Mouse (Mus musculus): ENCODE data around the gene Kcna4. TPM values are rescaled to one million over a fixed set of nuclear protein-coding genes. Genes with fewer than 3 reads are reported as not detected.

The Kcna4 gene
- total RNA-seq (2021): under 1 TPM in 1 of 2 experiments, not detected in 1; 0.05 TPM
- long read RNA-seq, experiment 1: 0 reads
- long read RNA-seq, experiment 2: 0 reads

GRCm38 (mm10) chr2:107289990-107290696 is at the start of gene Kcna4:
Gene Kcna4, plus strand, starts transcription at chr2:107290639.
- DNase-seq (ENCODE audit: low spot score in 2 of 2): peak in 1 of 2 experiments; percentile 11

GRCm38 (mm10) chr2:107258091-107258490 is 32.3 kb upstream of the Kcna4 start:
- DNase-seq (ENCODE audit: low spot score in 2 of 2): no peak

DNA sequence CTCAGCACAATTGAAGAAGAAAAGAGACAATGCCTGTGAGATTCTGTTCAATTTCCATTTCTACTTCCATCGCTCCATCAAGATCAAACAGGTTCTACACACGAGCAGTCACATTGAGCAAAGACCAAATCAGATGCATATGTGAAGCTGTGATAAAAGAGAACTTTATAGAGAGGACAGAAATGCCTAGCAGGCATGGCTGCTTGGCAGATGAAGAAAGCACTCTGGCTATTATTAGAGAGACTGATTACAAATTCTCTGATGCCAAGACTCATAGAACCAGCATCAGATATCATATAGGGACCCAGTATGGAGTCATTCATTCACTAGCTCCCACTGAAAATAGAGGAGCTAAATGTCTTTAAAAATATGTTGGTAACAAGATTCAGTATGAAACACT is 24.2 kb upstream of the Kcna4 start:
- no peak for DNase-seq (ENCODE audit: low spot score in 2 of 2)

DNA sequence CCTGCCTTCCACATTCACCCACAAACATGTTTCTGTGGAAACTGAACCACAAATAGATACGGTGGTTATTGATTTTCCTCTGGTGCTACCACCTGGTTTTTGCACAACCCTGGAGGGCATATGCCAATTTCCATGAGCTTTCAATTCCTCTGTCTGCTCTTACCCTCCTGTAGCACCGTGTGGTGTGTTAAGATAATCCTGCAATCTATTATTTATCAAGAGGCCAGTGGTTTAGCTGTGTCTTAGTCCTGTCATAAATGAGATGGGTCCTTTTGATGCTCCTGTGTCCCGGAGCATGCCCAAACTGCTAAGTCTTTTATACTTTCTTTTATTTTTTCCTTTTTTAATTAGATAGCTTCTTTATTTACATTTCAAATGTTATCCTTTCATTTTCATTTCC is 20.4 kb upstream of the Kcna4 start:
- no peak for DNase-seq (ENCODE audit: low spot score in 2 of 2)

- DNase-seq (ENCODE audit: low spot score in 2 of 2): no peak
Observed at GRCm38 (mm10) chr2:107290697-107291019, 219 bp downstream of the Kcna4 start.

DNA sequence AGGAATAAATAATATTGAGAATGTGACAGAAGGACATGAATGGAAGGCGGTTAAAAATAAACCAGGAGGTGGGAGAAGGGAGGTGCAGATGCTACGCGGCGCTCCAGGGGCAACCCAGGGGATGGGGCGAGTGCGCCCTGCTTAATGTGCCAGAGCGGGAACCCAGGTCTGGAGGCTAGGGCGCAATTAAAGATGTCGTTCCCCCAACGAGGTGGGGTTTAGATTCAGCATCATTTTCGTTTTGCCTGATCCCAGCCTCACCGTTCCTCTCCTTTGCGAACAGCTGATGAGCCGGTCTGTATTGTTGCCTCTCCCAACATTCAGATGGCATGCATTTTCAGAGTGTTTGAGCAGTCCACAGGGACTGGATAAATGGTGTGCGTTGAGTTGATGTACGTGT is 703 bp downstream of the Kcna4 start:
- DNase-seq (ENCODE audit: low spot score in 2 of 2): no peak

- no peak for DNase-seq (ENCODE audit: low spot score in 2 of 2)
Observed at GRCm38 (mm10) chr2:107294521-107294920, 4.1 kb downstream of the Kcna4 start.

DNA sequence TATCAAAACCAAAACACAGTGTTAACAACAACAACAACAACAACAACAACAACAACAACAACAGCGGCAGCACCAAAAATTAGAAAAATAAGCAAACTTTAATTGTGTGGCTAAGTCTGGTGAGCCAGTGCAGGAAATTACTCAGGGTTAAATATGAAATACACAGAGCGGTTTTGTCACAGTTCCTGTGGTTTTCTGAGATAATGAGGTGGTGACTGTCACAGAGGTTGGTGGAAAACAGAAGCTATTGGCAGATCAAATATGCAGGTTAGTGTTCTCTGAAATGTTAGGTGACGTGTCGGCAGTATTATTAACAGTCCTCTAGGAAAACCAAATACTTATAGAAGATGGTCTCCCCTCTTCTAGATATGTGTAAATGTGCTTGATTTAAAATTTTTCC is 11.4 kb downstream of the Kcna4 start:
- DNase-seq (ENCODE audit: low spot score in 2 of 2): no peak

GRCm38 (mm10) chr2:107304707-107305106 is 14.3 kb downstream of the Kcna4 start:
- no peak for DNase-seq (ENCODE audit: low spot score in 2 of 2)

GRCm38 (mm10) chr2:107306077-107306476 is 15.6 kb downstream of the Kcna4 start:
- no peak for DNase-seq (ENCODE audit: low spot score in 2 of 2)

DNA sequence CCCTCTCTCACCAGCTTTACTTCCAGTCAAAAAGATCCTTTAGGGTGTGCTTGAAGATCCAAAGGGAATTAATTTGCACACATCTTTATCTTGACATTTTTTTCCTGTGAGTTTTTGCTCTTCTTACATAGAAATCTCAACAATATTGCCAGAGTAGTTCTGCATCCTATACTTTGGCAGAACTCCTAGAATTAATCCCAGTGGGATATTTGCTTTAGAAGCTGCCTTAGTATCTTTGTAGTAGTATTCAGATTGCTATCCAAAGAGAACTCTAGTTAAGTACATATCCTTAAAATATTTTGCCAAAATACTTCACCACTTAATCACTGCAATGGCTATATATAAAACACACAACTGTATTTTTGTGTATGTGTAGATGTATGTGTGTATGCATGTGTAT is 28.2 kb downstream of the Kcna4 start:
- no peak for DNase-seq (ENCODE audit: low spot score in 2 of 2)

DNA sequence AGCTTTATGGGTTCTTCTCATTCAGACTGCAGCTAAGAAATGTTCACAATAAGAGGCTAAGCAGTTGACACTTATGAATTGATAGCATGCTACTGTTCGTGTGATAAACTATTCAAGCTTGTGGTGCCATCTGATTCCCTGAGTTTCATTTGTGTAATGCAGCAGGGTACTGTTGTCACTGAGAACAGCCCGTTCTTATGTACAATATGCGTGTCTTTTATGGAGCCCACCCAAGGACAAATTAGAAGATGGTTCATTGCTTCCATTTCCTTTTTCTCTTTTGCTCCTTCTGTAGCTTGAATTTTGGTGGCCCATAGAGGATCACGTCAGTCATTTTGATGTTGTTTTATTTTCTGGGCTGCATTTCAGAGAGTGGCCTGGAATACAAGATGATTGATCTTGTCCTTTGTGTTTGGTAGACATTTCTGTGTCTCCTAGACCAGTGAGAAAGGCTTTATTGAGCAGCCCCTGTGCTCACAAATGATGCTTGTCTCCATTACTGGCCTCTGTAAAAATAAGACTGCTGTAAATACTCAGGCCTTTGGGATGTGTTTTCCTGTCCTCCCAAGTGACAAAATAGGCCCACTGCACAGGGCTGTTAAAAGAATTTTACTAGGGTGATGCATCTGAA is 31.3 kb downstream of the Kcna4 start:
- DNase-seq (ENCODE audit: low spot score in 2 of 2): no peak

DNA sequence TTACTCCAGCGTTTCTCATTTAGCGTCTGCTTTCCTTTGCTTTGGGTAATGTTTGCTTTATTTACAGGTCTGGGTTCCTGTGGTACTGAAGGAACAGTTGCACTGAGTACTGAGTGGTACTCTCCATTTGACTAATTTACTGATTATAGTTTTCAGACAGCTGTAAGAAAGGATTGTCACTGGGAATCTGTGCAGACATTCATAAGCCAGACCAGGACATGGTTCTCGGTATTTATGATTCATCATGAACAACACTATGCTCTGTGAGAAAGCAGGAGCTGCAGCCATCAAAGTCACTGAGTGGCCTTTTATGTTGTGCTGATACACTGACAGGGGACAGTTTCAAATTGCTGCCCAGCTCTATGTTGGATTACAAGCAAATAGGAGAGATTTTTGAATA is 33.7 kb downstream of the Kcna4 start:
- DNase-seq (ENCODE audit: low spot score in 2 of 2): no peak

DNA sequence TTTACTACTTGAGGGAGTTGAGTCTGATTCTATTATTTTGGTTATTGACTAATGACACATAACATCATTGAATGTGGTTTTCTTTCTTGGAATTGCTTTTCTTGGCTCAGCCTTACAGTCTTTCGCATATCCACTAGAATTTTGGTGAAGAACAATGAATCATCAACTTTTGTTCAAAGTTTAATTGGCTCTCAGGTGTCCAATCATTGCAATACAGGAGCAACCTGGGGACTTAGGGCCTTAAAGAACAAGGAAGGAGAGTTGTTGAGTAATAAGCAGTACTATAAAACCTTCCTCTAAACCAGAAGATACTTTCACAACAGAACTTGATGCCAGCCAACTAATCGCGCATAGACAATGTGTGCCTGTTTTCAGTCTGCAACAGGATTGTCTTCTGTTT is 36.8 kb downstream of the Kcna4 start:
- DNase-seq (ENCODE audit: low spot score in 2 of 2): no peak

GRCm38 (mm10) chr2:107341291-107341690 is 50.9 kb downstream of the Kcna4 start:
- no peak for DNase-seq (ENCODE audit: low spot score in 2 of 2)

DNA sequence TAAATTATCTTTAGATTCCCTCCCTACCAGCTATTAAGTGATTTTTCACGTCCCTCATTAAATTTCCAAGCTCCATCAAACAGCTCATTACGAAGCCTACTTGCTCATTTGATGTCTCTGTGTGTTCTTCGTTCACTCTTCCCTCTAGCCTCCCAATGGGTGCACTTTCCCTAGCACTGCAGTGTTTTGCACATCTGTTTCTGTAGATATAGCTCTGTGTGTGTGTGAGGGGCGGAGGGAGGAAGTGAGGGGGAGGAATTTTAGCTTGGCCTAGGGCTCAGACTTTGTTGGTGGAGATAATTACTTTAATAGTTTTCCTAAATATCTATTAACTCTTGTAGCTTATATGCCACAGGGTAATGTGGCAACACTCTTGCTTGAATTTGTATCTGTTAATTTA is 54.4 kb downstream of the Kcna4 start:
- no peak for DNase-seq (ENCODE audit: low spot score in 2 of 2)

DNA sequence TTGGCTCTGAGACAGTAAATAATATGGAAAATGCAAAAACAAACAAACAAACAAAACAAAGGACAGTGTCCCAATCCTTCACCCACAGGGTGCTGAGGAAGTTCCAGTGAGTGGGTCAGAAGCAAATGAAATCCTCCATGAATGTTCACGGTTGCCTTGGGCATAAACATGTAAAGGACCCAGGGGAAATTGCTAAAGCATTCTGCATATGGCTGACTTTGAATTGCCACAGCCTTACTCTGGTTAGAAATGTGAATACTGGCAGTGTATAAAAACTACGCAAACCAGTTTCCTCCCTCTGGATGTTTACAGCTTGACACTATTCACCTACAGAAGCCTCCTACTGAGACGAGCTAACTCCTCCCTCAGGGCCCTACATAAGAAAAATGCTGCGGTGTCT is 54.9 kb downstream of the Kcna4 start:
- DNase-seq (ENCODE audit: low spot score in 2 of 2): no peak

Other genes with a start within 250 kb of the Kcna4 start
- gene Fshb, start 231.0 kb upstream of the Kcna4 start, total RNA-seq (2021): not detected